Mouse (Mus musculus) bone marrow, adult 2 months (tissue): Measurements from ENCODE around the gene Card11.

Experiments used
- CTCF ChIP-seq: fragments of 200-500 bp; IDR thresholded peaks from 2 replicates; pipeline ENCODE4 v1.5.1; 2011; ENCODE audit warnings: low read length, control low read depth; ENCODE audit not compliant: control insufficient read depth, insufficient read depth
- POLR2A ChIP-seq: fragments of 200-500 bp; IDR thresholded peaks from 2 replicates; pipeline ENCODE4 v1.6.1; 2011; ENCODE audit warnings: low read depth, mild to moderate bottlenecking, control low read depth, low read length, borderline replicate concordance; ENCODE audit not compliant: control insufficient read depth

GRCm38 (mm10) chr5:140997767-140998166 is 2.6 kb downstream of the Card11 start:
- TF ChIP-seq CTCF (peak; percentile 28; the same call in 1 of the 2 replicates), POLR2A (no peak)
